Mouse (Mus musculus): ENCODE results near the gene Nmt2. TPM values are rescaled to one million over a fixed set of nuclear protein-coding genes. Genes with fewer than 3 reads are reported as not detected.

Nmt2 gene
- total RNA-seq, 2 experiments from 2014 or later, result 7.4 to 9.6 TPM

Other genes starting within 250 kb of the Nmt2 start
- 1 to 10 TPM; 7.4 to 8.7 TPM for gene Fam171a1, start 170.0 kb upstream of the Nmt2 start, total RNA-seq (2021)
- 1 to 10 TPM; 5.2 to 5.6 TPM for gene Rpp38, start 48.4 kb downstream of the Nmt2 start, total RNA-seq (2021)
- gene Acbd7, start 52.0 kb downstream of the Nmt2 start, total RNA-seq (2021), result under 1 TPM; 0.43 to 0.64 TPM
- not detected for gene Olah, start 113.0 kb downstream of the Nmt2 start, total RNA-seq (2021)
- gene Meig1, start 138.4 kb downstream of the Nmt2 start, total RNA-seq (2021), result not detected
- 1 to 10 TPM; 2.0 to 2.2 TPM for gene Dclre1c, start 139.9 kb downstream of the Nmt2 start, total RNA-seq (2021)
- gene Suv39h2, start 190.8 kb downstream of the Nmt2 start, total RNA-seq (2021), result 1 to 10 TPM in 1 of 2 experiments, under 1 TPM in 1; 0.78 to 1.6 TPM
- 1 to 10 TPM; 1.1 to 1.2 TPM for gene Gm45902, start 228.6 kb downstream of the Nmt2 start, total RNA-seq (2021)
- 10 to 100 TPM; 14.8 to 16.1 TPM for gene Hspa14, start 228.6 kb downstream of the Nmt2 start, total RNA-seq (2021)
- gene Cdnf, start 228.8 kb downstream of the Nmt2 start, total RNA-seq (2021), result 10 to 100 TPM; 22.1 to 24.0 TPM